Mouse (Mus musculus) G1E (cell line): Measurements from ENCODE around the gene Eif3f.

Source experiments
- CTCF ChIP-seq: IDR thresholded peaks from 2 replicates; pipeline ENCODE4 v1.5.1; 2012; ENCODE audit warnings: low read depth, low read length, inconsistent platforms, mixed read lengths
- GATA1 ChIP-seq: IDR thresholded peaks from 2 replicates; pipeline ENCODE4 v1.6.1; 2012; ENCODE audit warnings: borderline replicate concordance, low read length, inconsistent platforms, mixed read lengths
- POLR2AphosphoS5 ChIP-seq: IDR thresholded peaks from 2 replicates; pipeline ENCODE4 v1.6.1; 2012; ENCODE audit warnings: low read depth, low read length, inconsistent platforms; ENCODE audit not compliant: insufficient replicate concordance

DNA sequence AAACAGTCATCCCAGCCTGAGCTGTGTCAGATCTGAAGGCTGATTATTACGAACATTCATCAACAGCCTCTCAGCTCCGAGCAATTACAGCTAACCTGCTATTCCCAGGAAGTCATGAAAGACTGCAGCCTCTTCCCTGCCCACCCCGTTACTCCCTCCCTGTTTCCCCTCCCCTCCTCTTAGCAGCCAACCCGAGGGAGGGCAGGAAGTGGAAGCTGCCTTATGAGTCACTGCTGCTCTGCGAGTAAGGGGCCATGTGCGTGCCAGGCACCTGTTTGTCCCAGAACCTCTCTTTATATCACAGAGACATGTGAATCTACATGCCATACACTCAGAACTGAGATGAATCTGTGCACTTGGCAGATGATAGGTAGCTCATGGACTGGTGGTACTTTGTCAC is 34.0 kb downstream of the Eif3f start:
- TF ChIP-seq GATA1 (no peak), CTCF (no peak), POLR2AphosphoS5 (no peak)
